Mouse (Mus musculus) C2C12 (cell line): ENCODE measurements around the gene Klf3. TPM values are rescaled to one million over a fixed set of nuclear protein-coding genes. Genes with fewer than 3 reads are reported as not detected.

Experiments
- H3K27me3 ChIP-seq: one replicate; pipeline ENCODE4 v1.6.1; 2011; ENCODE audit not compliant: control insufficient read depth, insufficient read depth, insufficient read length
- H3K36me3 ChIP-seq: one replicate; pipeline ENCODE4 v1.6.1; 2011; ENCODE audit not compliant: control insufficient read depth, insufficient read depth
- H3K4me3 ChIP-seq: one replicate; pipeline ENCODE4 v1.5.1; 2011; ENCODE audit warnings: mild to moderate bottlenecking, control low read depth; ENCODE audit not compliant: poor library complexity, insufficient read depth, severe bottlenecking
- H3K79me2 ChIP-seq: one replicate; pipeline ENCODE4 v1.6.1; 2011; ENCODE audit not compliant: control insufficient read depth, insufficient read depth
- H3K79me3 ChIP-seq: one replicate; pipeline ENCODE4 v1.6.1; 2011; ENCODE audit warnings: low read depth, control low read depth
- H3ac ChIP-seq: one replicate; pipeline ENCODE3; 2011; ENCODE audit warnings: low read depth; ENCODE audit not compliant: control insufficient read depth, insufficient read length
- CEBPB ChIP-seq: IDR thresholded peaks from one replicate; pipeline ENCODE4 v1.6.1; 2011; ENCODE audit warnings: low read depth, mild to moderate bottlenecking, control low read depth, moderate library complexity
- CTCF ChIP-seq: IDR thresholded peaks from one replicate; pipeline ENCODE4 v1.5.1; 2011; ENCODE audit not compliant: control insufficient read depth, insufficient read depth, insufficient read length
- FOSL1 ChIP-seq: IDR thresholded peaks from one replicate; pipeline ENCODE4 v1.8.0; 2011; ENCODE audit warnings: mild to moderate bottlenecking, low read length; ENCODE audit not compliant: poor library complexity, insufficient read depth, severe bottlenecking
- MAX ChIP-seq: IDR thresholded peaks from one replicate; pipeline ENCODE4 v1.6.1; 2011; ENCODE audit warnings: mild to moderate bottlenecking, control low read depth
- MYOD1 ChIP-seq: IDR thresholded peaks from one replicate; pipeline ENCODE4 v1.6.1; 2011; ENCODE audit warnings: low read depth; ENCODE audit not compliant: control insufficient read depth, insufficient read length
- MYOG ChIP-seq: IDR thresholded peaks from one replicate; pipeline ENCODE4 v1.6.1; 2011; ENCODE audit not compliant: control insufficient read depth, insufficient read length; ENCODE audit errors: extremely low read depth
- USF1 ChIP-seq: IDR thresholded peaks from one replicate; pipeline ENCODE4 v1.6.1; 2011; ENCODE audit warnings: low read depth, mild to moderate bottlenecking, control low read depth, moderate library complexity
- polyA plus RNA-seq: library from polyadenylated mRNA; unstranded; fragments of >200 nt; fragmentation: generic; extraction: Trizol; gene quantifications from one replicate; pipeline ENCODE4 v1.2.1, GENCODE M21; 2012; ENCODE audit warnings: missing spikeins

Gene Klf3
- polyA plus RNA-seq, 1 experiment: 9.5 TPM

DNA sequence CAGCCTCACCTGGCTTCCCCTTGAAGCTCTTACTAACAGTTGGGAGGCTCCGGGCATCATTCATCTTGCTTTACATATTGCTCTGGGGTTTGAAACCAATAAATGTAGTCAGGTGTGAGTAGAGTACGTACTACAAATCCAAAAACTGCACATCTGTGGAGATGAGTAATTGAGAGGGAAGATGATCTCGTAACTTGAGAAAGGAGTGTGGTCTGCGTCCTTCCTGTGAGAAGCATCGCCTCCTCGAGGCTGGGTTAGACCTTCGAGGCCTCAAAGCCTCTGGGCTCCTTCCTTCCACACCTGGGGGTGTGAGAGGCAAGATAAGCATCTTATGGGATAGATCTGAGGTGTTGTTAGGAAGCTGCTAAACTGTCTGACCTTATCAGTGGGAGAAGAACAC, 11.2 kb downstream of the Klf3 start:
- Histone ChIP-seq H3K79me2 (peaks cover 99% of the 10 kb centered on the region), H3K36me3 (peaks cover 42% of the 10 kb centered on the region), H3K27me3 (no peaks in the 10 kb centered on the region), H3K79me3 (peaks cover 70% of the 10 kb centered on the region), H3ac (no peak overlapping the region), H3K4me3 (no peak overlapping the region)
- no peak for TF ChIP-seq MYOG
- no peak for TF ChIP-seq CTCF

DNA sequence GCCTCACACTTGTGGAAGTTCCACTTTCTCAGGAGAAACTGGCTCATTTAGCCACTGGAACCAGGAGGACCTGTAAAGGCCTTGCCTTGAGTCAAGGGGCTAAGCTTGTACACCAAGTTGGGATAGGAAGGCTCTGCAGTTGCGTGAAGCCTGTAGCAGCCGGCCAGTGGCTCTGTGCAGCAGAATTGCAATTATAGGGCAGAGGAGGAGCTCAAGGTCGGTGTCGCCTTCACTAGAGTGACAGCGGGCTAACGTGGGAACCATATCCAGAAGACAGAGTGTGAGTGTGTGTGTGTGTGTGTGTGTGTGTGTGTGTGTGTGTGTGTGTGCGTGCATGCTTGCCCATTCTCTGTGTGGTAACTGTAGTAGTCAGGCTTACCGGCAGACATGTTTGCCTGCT, 12.4 kb downstream of the Klf3 start:
- no peak for TF ChIP-seq CEBPB
- TF ChIP-seq CTCF: no peak
- TF ChIP-seq MYOD1: no peak
- TF ChIP-seq MYOG: no peak
- peaks cover 99% of the 10 kb centered on the region for H3K79me2 ChIP-seq
- no peak overlapping the region for H3K4me3 ChIP-seq
- no peaks in the 10 kb centered on the region for H3K27me3 ChIP-seq
- H3K36me3 ChIP-seq: peaks cover 54% of the 10 kb centered on the region
- peaks cover 64% of the 10 kb centered on the region for H3K79me3 ChIP-seq
- H3ac ChIP-seq: no peak overlapping the region

DNA sequence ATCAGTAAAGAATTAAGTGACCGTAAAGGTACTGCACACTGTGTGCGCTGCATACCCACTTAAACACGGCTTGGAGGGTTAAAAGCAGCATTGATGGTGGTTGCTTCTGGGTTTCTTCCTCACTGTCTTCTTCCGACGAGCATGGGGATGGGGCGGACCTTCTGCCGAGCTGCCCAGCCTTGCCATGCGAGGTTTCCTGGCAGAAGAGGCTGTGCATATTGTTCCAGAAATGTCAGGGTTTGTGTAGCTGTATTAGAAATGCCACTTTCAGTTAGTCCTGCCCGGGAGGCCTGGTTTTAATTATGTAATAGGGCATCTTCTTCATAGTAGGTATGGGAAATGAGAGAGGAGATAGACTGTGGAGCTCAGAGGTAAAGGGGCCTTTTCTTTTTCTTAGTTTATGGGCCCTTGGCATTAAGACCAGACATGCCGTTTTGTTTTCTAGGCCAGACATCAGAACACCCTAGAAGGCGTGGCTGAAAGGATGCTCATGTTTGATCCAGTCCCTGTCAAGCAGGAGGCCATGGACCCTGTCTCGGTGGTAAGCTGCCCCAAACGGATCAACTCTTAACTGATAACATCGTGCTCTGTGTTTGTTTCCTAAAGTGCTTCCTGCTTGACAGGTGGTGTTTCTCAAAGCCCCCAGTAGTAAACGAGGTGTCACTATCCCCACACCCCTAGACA, 13.2 kb downstream of the Klf3 start:
- H3ac ChIP-seq: no peak overlapping the region
- TF ChIP-seq FOSL1 (no peak), CEBPB (no peak), CTCF (no peak), MYOD1 (no peak), MYOG (no peak), MAX (no peak), USF1 (no peak)
- peaks cover 62% of the 10 kb centered on the region for H3K36me3 ChIP-seq
- H3K4me3 ChIP-seq: no peak overlapping the region
- H3K27me3 ChIP-seq: no peaks in the 10 kb centered on the region
- H3K79me3 ChIP-seq: peaks cover 64% of the 10 kb centered on the region
- peaks cover 99% of the 10 kb centered on the region for H3K79me2 ChIP-seq

DNA sequence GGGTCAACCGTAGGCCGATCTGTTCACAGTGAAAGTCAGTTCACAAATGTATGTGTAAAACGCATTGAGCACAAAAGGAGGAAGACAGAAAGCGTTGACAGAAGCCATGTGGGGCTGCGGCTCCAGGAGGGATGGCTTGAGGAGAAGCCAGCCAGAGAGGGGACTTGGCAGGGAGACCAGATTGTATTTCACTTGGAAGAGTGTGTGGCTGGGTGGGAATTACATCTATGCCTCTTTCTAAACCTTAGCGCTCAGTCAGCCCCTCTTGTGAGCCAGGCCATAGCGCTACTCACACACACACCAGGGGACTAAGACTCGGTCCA, 13.7 kb downstream of the Klf3 start:
- H3K36me3 ChIP-seq: peaks cover 67% of the 10 kb centered on the region
- no peak overlapping the region for H3K4me3 ChIP-seq
- H3K79me2 ChIP-seq: peaks cover 96% of the 10 kb centered on the region
- no peaks in the 10 kb centered on the region for H3K27me3 ChIP-seq
- no peak overlapping the region for H3ac ChIP-seq
- peaks cover 61% of the 10 kb centered on the region for H3K79me3 ChIP-seq
- TF ChIP-seq MYOD1: no peak
- TF ChIP-seq CTCF: no peak
- TF ChIP-seq MAX: no peak
- TF ChIP-seq CEBPB: no peak
- TF ChIP-seq MYOG: no peak
- TF ChIP-seq USF1: no peak
- no peak for TF ChIP-seq FOSL1

DNA sequence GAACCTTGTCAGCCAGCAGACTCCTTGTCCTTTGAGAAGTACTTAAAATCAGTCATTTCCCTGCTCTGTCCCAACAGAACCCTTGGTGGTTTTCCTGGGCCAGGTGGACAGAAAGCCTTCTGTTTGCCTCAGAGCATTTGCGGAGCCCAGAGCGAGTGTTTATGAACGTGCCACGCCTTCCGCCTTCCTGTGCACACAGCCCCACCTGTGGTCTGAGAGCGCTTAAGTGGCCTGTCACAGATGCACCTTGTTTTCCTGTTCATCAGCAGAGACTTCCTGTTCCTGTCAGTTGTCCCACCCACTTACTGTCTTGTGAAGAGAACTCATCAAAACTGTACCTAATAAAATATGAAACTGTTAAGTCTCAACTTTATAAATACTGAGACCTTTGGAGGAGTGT, 16.2 kb downstream of the Klf3 start:
- Histone ChIP-seq H3K4me3 (no peak overlapping the region), H3K27me3 (no peaks in the 10 kb centered on the region), H3K79me3 (peaks cover 40% of the 10 kb centered on the region), H3K79me2 (peaks cover 76% of the 10 kb centered on the region), H3ac (no peak overlapping the region), H3K36me3 (peaks cover 91% of the 10 kb centered on the region)
- TF ChIP-seq MYOG: no peak
- TF ChIP-seq MAX: no peak
- no peak for TF ChIP-seq FOSL1
- no peak for TF ChIP-seq USF1
- TF ChIP-seq CTCF: no peak
- no peak for TF ChIP-seq MYOD1
- TF ChIP-seq CEBPB: no peak

DNA sequence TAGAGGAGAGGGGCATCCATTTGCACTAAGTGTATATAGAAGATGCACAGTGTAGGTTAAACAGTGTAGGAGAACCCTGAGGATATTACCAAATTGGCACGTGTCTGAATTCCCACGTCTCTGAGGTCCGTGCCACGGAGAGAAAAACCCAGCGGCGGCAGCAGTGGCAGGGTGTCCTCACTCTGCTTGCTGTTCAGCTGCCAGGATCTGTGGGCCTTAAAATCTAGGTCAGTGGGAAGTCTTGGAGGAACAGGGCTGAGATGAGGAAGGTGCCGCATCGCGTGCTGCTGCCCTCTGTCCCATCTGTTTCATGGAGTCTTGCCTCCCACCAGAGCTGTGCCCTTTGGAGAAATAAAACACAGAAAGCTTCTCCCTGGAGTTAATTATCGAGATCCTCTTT, 16.9 kb downstream of the Klf3 start:
- no peak overlapping the region for H3K4me3 ChIP-seq
- H3K79me3 ChIP-seq: peaks cover 32% of the 10 kb centered on the region
- peaks cover 68% of the 10 kb centered on the region for H3K79me2 ChIP-seq
- no peak overlapping the region for H3ac ChIP-seq
- TF ChIP-seq FOSL1 (no peak), CEBPB (no peak), MYOD1 (no peak), CTCF (no peak)
- no peaks in the 10 kb centered on the region for H3K27me3 ChIP-seq
- peaks cover 92% of the 10 kb centered on the region for H3K36me3 ChIP-seq
